Mouse (Mus musculus): Measurements from ENCODE around the gene Sult4a1.

Gene Sult4a1

GRCm38 (mm10) chr15:84096051-84096450, 9.5 kb downstream of the Sult4a1 start:
- in situ Hi-C loops (cut with MseI, MboI), result no loop called here

GRCm38 (mm10) chr15:84094921-84095320, 10.6 kb downstream of the Sult4a1 start:
- in situ Hi-C loops (cut with MseI, MboI), result no loop called here

- in situ Hi-C loops (cut with MseI, MboI), result no loop called here
Observed at GRCm38 (mm10) chr15:84086775-84087174, 18.8 kb downstream of the Sult4a1 start.

DNA sequence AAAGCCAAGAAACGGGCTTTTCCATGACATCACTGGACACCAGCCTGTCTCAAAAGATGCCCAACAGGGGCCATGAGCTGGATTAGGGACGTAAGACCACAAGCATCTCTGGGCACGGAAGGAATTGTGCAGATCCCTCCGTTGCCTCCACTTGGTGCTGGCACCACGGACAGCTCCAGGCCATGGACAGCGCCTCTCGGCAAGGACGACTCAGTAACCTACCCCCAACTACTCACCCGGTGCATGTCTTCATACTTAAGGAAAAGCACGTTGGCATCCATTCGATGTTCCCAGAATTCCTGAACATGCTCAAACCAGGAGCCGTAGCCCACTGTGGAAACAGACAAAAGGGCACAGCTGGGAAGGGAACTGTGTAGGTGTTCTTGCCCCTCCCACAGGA, 19.2 kb downstream of the Sult4a1 start:
- in situ Hi-C loops (cut with MseI, MboI), result no loop called here

DNA sequence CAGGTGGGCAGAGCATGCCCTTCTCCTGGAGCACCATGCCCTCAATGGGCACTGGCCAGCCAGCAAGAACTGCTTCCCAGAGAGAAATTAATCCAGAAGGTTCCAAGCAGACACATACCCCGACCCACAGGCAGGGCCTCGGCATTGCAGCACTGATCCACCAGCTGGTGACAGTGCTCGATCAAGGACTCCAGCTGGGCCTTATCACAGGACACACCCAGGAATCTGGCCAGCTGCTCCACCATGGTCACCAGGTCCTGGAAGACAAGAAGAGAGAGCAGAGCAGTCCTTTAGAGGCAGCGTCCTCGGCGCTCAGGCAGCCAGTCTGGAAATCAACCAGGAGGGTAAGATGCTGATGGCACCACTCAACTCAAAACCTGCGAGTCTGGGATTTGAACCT, 25.5 kb downstream of the Sult4a1 start:
- in situ Hi-C loops (cut with MseI, MboI), result no loop called here

DNA sequence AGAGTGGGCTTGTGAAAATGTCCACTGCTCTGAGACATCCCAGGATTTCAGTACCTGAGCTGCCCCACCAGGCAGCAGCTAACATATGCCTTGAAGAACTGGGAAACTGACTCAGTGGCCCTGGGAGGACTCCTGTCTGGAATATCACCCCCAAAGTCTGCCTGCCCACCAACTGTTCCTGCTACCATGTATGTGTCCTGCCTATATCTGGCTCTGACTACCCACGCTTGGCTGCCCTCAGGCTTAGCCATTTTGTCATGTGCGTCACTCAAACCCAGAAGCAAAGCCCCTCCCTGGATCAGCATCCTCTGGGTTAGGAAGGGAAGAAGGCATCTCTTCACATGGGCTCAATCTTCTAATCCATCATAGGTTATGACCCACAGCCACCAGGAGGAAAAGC, 26.0 kb downstream of the Sult4a1 start:
- in situ Hi-C loops (cut with MseI, MboI), result no loop called here

DNA sequence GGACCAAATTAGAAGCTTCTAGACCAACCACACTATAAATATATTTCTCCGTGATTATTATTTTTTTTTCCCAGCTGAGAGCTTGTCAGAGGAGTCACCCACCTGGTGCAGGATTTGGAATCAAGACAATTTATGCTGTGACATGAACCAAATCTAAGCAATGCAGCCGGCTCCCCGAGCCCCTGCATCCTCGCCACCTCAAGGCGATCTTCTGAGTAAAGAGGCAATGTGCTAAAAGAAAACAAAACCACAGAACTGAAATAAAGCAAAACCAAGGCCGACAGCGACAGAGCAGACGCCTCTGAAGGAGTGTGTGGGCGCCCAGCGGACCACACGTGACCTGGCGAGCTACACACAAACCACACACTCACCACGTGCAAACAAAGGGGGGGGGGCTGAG, 26.9 kb downstream of the Sult4a1 start:
- in situ Hi-C loops (cut with MseI, MboI), result no loop called here

DNA sequence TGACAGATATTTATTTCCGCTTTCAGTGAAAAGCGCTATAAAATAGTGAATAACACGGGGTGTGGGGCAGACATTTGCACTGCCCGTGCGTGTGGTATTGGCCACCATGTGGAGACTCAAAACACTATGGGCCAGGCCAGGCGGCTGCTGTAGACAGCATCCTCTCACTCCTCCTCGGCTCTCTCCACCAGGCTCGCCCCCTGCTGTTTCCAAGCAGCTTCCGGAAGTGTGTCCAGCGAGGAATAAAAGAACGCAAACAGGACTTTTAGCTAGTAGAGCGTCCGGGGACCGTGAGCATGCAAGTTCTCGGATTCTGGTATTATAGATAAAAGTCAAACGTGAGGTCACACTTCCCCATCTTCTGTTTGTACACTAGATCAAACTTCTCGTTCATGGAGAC, 28.4 kb downstream of the Sult4a1 start:
- in situ Hi-C loops (cut with MseI, MboI), result no loop called here

GRCm38 (mm10) chr15:84074705-84075185, 30.8 kb downstream of the Sult4a1 start:
- in situ Hi-C loops (cut with MseI, MboI), result no loop called here

DNA sequence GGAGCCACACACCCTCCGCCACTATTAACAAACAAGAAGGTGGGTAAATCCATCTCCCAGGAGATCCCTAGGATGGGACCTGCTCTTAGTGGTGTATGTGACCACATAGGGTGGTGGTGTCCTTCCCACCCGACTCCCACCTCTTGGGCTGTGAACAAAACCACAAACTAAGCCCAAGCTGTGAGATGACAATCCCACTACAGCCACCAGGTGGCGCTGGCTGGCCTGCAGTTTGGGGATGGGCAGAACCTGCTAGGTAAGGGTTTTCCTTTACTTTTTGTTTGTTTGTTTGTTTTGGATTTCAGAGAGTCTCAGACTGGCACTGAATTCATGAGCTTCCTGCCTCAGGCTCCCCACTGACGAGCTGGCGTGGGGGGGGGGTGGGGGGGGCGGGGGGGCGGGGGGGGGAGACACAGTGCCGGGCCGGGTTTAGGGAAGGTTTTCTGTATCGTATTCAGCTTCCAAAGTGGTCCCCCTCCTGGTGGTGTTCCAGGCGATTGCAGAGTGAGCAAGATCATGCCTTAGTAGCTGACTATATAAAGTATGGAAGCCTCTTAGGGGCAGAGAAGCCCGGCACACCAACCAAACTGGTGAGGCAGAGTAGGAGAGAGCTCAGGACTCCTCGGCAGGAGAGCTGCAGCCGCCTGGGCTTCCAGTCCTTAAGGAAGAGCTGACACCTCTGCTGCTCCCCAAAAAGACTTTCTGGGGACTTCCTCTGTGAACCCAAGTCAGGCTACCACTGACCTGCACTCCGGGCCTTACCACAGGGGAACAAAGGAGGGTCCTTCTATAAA, 31.4 kb downstream of the Sult4a1 start:
- in situ Hi-C loops (cut with MseI, MboI), result no loop called here

GRCm38 (mm10) chr15:84073058-84073457, 32.5 kb downstream of the Sult4a1 start:
- in situ Hi-C loops (cut with MseI, MboI), result no loop called here

GRCm38 (mm10) chr15:84072226-84072625, 33.3 kb downstream of the Sult4a1 start:
- in situ Hi-C loops (cut with MseI, MboI), result no loop called here

GRCm38 (mm10) chr15:84070116-84070676, 35.4 kb downstream of the Sult4a1 start:
- in situ Hi-C loops (cut with MseI, MboI), result no loop called here

- in situ Hi-C loops (cut with MseI, MboI), result no loop called here
Observed at GRCm38 (mm10) chr15:84069455-84070050, 36.0 kb downstream of the Sult4a1 start.

DNA sequence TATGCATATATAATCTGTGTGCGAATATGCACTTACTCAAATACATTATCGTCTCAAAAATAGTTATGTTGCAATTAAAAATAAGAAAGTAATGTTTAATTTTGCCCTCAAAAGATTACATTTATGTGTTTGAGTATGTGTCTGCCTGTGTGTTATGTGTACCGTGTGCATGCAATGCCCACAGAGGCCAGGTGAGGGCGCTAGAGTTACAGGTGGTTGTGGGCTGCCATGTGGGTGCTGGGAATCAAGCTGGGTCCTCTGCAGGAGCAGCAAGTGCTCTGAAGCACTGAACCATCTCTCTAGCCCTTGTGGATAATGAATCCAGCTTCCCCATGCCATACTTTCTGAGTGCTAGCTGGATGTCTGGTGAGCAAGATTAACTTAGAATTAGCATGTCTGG, 39.9 kb downstream of the Sult4a1 start:
- in situ Hi-C loops (cut with MseI, MboI), result no loop called here

DNA sequence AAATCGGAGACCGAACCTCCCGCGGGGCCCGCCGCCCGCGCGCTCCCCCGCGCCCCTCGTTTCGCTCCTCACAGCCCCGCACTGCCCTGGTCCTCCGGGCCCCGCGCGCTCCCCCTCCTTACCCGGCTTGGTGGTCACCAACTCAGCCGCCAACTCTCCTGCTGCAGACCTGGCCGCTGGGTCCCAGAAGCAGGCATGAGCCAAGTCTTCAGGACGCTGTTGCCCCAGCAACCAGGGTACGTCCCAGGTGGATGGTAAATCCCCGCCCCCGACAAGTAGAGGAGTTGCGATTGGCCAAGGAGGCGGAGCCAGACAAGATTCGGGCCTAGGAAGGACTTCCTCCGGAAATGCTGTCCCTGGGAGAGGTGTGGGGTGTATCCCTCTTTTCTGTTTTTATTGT, 40.4 kb downstream of the Sult4a1 start, which contains the start of gene Efcab6:
TSS of gene Efcab6 (minus strand) at position 240 of the 400 bp plus-strand sequence.
- in situ Hi-C loops (cut with MseI, MboI), result no loop called here

DNA sequence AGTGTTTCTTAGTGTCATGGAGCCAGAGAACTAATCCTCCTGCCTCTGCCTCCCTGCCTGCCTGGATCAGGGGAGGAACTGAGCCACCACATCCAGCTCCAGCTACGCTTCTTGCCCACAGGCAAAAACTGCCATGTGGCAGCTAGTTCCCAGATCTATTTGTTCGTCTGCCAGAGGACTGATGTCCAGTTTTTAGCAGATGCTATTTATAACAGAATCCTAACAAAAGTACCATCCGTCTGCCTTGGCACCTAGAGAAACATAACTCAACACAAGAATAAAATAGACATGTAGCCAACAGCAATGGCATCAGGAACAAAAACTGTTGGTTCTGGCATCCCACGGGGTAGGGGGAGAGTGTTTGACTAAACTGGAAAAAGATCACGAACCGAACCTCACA, 46.7 kb downstream of the Sult4a1 start:
- in situ Hi-C loops (cut with MseI, MboI), result loop anchor here (5.0 kb wide), 2 partner anchors 297 to 302 kb away; no protein-coding TSS in a partner anchor

DNA sequence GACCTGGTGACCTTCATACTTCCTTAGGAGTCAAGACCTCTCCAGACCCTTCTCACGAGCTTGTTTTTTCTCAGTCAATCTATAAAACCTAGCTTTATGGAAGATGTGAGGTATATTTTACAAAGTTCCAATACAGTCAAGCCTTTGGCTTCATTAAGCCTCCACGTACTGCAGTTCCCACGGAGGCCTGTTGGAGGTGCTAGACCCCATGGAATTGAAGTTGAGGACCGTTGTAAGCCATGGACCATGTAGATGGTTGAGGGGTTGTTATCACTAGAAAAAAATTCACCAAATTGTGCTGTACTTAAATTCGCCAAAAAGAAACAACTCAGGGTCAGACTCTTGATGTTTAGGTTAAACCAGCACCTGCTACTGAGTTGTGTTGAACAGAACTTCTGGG, 49.5 kb downstream of the Sult4a1 start:
- in situ Hi-C loops (cut with MseI, MboI), result loop anchor here (5.0 kb wide), 2 partner anchors 294 to 299 kb away; no protein-coding TSS in a partner anchor

DNA sequence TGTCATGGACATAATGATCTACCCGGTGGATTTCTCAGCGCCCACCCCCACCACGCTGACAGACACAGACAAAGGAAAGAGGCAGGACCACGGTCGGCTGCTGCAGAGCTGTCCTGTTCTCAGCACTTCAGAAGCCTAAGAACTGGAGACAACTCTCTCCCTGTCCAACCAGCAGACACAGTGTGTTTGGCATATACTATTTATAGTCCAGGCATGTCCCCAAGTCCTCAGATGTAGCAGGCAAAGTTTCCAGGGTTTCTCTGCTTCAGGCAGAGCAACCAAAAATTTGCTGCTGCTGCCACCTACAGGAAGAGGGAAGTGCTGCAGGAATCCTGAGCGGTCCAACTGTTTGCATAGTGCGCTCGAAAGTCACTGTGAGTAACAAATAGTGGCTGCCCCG, 51.7 kb downstream of the Sult4a1 start:
- in situ Hi-C loops (cut with MseI, MboI), result no loop called here

DNA sequence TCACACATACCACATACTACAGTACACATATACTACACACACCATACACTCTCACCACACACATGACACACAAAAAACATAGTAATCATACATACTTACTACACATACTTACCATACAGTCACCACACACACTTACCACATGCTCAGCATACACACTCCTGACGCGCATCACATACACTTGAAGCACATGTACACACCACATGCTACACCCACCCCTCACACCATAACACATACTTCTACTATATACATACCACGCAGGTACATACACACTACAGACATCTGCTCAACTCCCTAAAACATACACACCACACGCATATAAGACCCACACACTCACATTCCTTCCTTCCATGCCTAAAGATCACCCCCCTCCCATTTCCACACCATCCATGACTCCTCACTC, 52.3 kb downstream of the Sult4a1 start:
- in situ Hi-C loops (cut with MseI, MboI), result no loop called here

DNA sequence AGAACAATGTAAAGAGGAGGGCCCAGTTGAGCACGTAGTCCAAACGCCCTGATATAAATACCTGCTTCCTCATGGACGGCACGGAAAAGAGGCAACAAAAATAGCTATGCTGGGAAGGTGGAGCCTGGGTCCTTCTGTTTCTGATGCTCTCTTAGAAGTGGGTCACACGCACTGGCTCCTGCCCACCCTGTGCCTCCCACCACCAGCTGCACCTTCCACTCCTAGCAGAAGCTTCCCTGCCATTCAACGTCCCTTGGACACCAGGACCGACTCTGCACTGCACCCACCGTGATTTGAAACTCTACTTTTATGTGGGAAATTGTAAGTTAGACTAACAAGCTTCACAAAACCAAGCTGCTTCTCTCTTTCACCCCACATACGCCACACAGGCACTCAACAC, 53.2 kb downstream of the Sult4a1 start:
- in situ Hi-C loops (cut with MseI, MboI), result no loop called here

GRCm38 (mm10) chr15:84049570-84049969, 56.0 kb downstream of the Sult4a1 start:
- in situ Hi-C loops (cut with MseI, MboI), result no loop called here

DNA sequence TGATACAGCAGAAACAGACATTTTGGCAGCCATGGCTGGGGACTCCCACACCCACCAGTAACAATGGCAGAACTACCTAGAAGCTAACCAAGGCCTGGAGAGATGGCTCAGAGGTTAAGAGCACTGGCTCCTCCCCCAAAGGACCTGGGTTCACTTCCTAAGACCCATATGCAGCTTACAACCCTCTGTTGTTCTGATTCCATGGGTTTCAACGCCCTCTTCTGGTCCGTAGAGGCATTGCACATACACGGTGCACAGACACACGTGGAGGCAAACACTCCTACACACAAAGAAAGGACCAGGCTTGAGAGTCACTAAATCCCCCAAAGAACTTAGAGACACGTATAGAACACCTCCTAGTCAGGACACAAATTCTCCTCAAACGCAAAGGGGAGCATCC, 60.0 kb downstream of the Sult4a1 start:
- in situ Hi-C loops (cut with MseI, MboI), result no loop called here

Measured in mouse trophoblast stem cell (cell line).